Mouse (Mus musculus) intestine, embryonic 14.5 days (tissue): ENCODE results near the gene Etv3. TPM values are rescaled to one million over a fixed set of nuclear protein-coding genes. Genes with fewer than 3 reads are reported as not detected.

Source experiments
- ATAC-seq: fragments of 200-750 bp; cut with Nextera tagmentation; replicated peaks from 2 replicates; pipeline ENCODE4 v1.8.0; 2017; ENCODE audit warnings: low read depth, moderate number of reproducible peaks, moderate TSS enrichment, moderate library complexity; ENCODE audit not compliant: low FRiP score, low TSS enrichment
- DNase-seq: peaks from one replicate; pipeline ENCODE4 v3.0.0-alpha.2; 2018; ENCODE audit warnings: low spot score
- H3K27ac ChIP-seq: fragments of 300-500 bp; sonication (generic); 2 replicates; pipeline ENCODE4 v1.5.1; 2014; ENCODE audit warnings: low read depth, mild to moderate bottlenecking, control low read depth
- H3K27me3 ChIP-seq: fragments of 300-500 bp; sonication (generic); replicated peaks from 2 replicates; pipeline ENCODE4 v1.6.1; 2014; ENCODE audit warnings: low read length, control low read depth; ENCODE audit not compliant: control insufficient read depth, insufficient read depth
- H3K36me3 ChIP-seq: fragments of 300-500 bp; sonication (generic); 2 replicates; pipeline ENCODE4 v1.6.1; 2014; ENCODE audit warnings: low read length, control low read depth; ENCODE audit not compliant: control insufficient read depth, insufficient read depth
- H3K4me1 ChIP-seq: fragments of 300-500 bp; sonication (generic); replicated peaks from 2 replicates; pipeline ENCODE4 v1.6.1; 2014; ENCODE audit warnings: low read length, control low read depth, mixed read lengths; ENCODE audit not compliant: control insufficient read depth, insufficient read depth
- H3K4me2 ChIP-seq: fragments of 300-500 bp; sonication (generic); 2 replicates; pipeline ENCODE4 v1.6.1; 2014; ENCODE audit warnings: low read length
- H3K4me3 ChIP-seq: fragments of 300-500 bp; sonication (generic); 2 replicates; pipeline ENCODE4 v1.5.1; 2014; ENCODE audit warnings: low read depth, low read length, control low read depth, mixed read lengths
- H3K9ac ChIP-seq: fragments of 300-500 bp; sonication (generic); 2 replicates; pipeline ENCODE4 v1.6.1; 2014; ENCODE audit warnings: mild to moderate bottlenecking, low read length
- H3K9me3 ChIP-seq: fragments of 300-500 bp; sonication (generic); 2 replicates; pipeline ENCODE4 v1.6.1; 2016; ENCODE audit warnings: low read length, control low read depth; ENCODE audit not compliant: control insufficient read depth
- WGBS: fragments of 180-500 bp; shearing (Covaris S2); extraction: QIAGEN DNeasy Blood & Tissue Kit; methylation state at CpG from one replicate; pipeline ENCODE4 v1.1.7; 2014; 5-methylcytosine and 5-hydroxymethylcytosine counted together
- polyA plus RNA-seq: library from polyadenylated mRNA; unstranded; fragments of >200 nt; fragmentation: Nextera tagmentation; extraction: Ambion mirVana; gene quantifications from 2 replicates; pipeline ENCODE4 v1.2.1, GENCODE M21; 2014

Gene Etv3
- polyA plus RNA-seq, 1 experiment from 2014 or later, result 10.5 TPM

DNA sequence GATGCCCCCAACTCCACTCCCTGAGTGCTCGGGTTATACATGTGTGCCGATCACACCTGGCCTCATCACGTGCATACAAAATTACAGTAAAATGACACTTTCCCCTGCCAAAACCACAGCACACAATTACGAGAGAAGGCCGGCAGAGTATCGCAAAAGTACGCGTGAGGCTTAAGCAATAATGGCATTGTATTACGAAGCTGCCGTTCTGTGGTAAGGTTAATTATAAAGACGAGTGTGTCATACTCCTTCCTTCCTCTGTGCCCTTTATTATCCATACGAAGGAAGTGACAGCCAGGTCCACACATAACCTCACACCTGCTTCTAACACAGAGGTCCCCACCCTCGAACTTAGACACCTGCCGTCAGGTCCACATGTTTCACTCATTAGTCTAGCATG lies 42.3 kb downstream of the Etv3 start:
- H3K9me3 ChIP-seq, result no peaks in the 10 kb centered on the region
- H3K27me3 ChIP-seq, result no peaks in the 10 kb centered on the region
- no peaks in the 10 kb centered on the region for H3K36me3 ChIP-seq
- no peak overlapping the region for H3K9ac ChIP-seq
- H3K4me2 ChIP-seq, result no peak overlapping the region
- peaks cover 13% of the 10 kb centered on the region; the same call in 1 of the 2 replicates for H3K4me1 ChIP-seq
- 93% methylated on average over 14 of the region's 14 CpGs for WGBS
- H3K4me3 ChIP-seq, result no peak overlapping the region
- DNase-seq, result no peak
- ATAC-seq, result no peak
- no peak overlapping the region for H3K27ac ChIP-seq

DNA sequence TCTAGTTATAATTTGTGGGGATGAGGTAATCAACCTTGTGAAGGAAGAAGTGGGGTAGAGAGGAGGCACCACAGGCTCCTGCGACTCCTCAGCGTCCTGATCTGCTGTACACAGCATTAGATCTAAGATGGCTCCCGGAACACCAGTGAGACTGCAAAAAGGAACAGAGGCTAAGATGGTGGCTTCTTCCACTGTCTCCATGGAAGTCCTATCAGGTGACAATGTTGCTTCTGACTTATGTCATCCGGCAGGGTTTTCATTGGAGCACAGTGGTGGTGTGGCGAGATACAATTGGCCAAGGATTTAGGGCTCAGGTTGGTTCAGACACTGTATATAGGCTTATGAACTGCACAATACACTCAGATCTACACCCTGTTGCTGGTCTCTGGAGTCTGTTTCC lies 43.5 kb downstream of the Etv3 start:
- 91% methylated on average over 5 of the region's 5 CpGs for WGBS
- H3K4me2 ChIP-seq, result no peak overlapping the region
- H3K9ac ChIP-seq, result no peak overlapping the region
- H3K27ac ChIP-seq, result no peak overlapping the region
- no peaks in the 10 kb centered on the region for H3K36me3 ChIP-seq
- no peak overlapping the region for H3K4me3 ChIP-seq
- DNase-seq, result no peak
- H3K9me3 ChIP-seq, result no peaks in the 10 kb centered on the region
- peaks cover 13% of the 10 kb centered on the region; the same call in 1 of the 2 replicates for H3K4me1 ChIP-seq
- no peak for ATAC-seq
- no peaks in the 10 kb centered on the region for H3K27me3 ChIP-seq

DNA sequence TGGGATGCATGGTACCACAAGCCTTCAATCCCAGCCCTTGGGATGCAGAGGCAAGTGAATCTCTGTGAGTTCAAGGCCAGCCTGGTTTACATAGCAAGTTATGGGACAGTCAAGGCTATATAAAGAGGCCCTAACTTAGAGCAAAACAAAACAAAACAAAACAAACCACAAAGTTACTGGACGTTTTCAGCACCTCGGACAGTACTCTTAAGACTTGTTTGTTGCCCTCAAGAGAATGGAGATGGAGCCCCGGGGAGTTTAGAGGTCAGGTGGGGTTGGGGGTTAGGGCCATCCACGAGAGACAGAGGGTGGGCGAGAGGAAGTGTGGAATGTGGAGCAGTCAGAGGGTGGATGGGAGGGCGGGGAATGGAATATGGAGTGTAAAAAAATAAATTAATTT lies 50.6 kb downstream of the Etv3 start:
- H3K9me3 ChIP-seq, result no peaks in the 10 kb centered on the region
- H3K27ac ChIP-seq, result no peak overlapping the region
- no peak overlapping the region for H3K9ac ChIP-seq
- no peak overlapping the region for H3K4me3 ChIP-seq
- H3K36me3 ChIP-seq, result no peaks in the 10 kb centered on the region
- DNase-seq (no peak), ATAC-seq (no peak)
- H3K27me3 ChIP-seq, result no peaks in the 10 kb centered on the region
- 30% methylated on average over 6 of the region's 6 CpGs for WGBS
- H3K4me1 ChIP-seq, result no peaks in the 10 kb centered on the region
- H3K4me2 ChIP-seq, result no peak overlapping the region

DNA sequence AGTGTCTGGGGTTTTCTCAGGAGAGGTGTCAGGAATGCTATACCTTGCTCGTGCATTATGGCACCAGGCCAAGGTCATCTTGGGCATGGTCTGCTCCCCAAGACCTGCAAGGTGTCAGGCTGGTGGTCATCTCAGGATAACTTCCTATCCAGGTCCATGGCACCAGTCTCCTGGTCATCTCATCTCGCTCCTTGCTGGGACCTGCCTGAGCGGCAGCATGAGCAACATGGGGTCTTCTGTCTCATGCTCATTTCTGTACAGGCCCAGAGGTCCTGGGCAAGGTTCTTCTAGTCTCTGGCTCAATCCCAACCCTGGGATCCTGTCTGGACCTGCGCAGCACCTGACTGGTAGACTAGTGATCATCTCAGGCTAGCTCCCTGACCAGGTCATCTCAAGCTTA lies 57.1 kb downstream of the Etv3 start:
- no peaks in the 10 kb centered on the region for H3K4me1 ChIP-seq
- no peak overlapping the region for H3K4me2 ChIP-seq
- no peak for ATAC-seq
- no peak overlapping the region for H3K9ac ChIP-seq
- no peaks in the 10 kb centered on the region for H3K9me3 ChIP-seq
- H3K36me3 ChIP-seq, result no peaks in the 10 kb centered on the region
- 92% methylated on average over 4 of the region's 4 CpGs for WGBS
- H3K4me3 ChIP-seq, result no peak overlapping the region
- no peak for DNase-seq
- no peaks in the 10 kb centered on the region for H3K27me3 ChIP-seq
- no peak overlapping the region for H3K27ac ChIP-seq

Other genes starting within 250 kb of the Etv3 start
- 0.11 TPM in 1 of 2 replicates, not detected in the other for gene Cd5l, start 167.5 kb upstream of the Etv3 start, polyA plus RNA-seq
- 0.09 and 0.39 TPM in 2 replicates for gene Fcrl1, start 149.0 kb upstream of the Etv3 start, polyA plus RNA-seq
- gene Fcrl5, start 89.6 kb upstream of the Etv3 start, polyA plus RNA-seq, result not detected in 2 replicates
- 17.6 and 18.9 TPM in 2 replicates for gene Arhgef11, start 92.2 kb downstream of the Etv3 start, polyA plus RNA-seq
- gene Lrrc71, start 223.2 kb downstream of the Etv3 start, polyA plus RNA-seq, result 0.39 and 0.73 TPM in 2 replicates